Mouse (Mus musculus): Measurements from ENCODE around the gene Pemt.

GRCm38 (mm10) chr11:59961338-59961875, 84.9 kb downstream of the Pemt start:
- TF ChIP-seq EP300 (IDR thresholded peaks at IDR 0.05) (peak; percentile 30; the same call in 1 of the 2 replicates), CTCF (IDR thresholded peaks at IDR 0.05) (no peak)
